Mouse (Mus musculus) adrenal gland, postnatal 14 days (tissue): ENCODE data around the gene Hipk2. TPM values are rescaled to one million over a fixed set of nuclear protein-coding genes. Genes with fewer than 3 reads are reported as not detected.

Source experiments
- DNase-seq: peaks from one replicate; pipeline ENCODE4 v3.0.0; 2021; ENCODE audit warnings: mixed read lengths
- total RNA-seq: library from RNA; stranded (reverse); gene quantifications from 2 replicates; pipeline ENCODE4 v1.2.3, GENCODE M21; 2021

The Hipk2 gene
- total RNA-seq, 1 experiment from 2014 or later = 104 TPM

DNA sequence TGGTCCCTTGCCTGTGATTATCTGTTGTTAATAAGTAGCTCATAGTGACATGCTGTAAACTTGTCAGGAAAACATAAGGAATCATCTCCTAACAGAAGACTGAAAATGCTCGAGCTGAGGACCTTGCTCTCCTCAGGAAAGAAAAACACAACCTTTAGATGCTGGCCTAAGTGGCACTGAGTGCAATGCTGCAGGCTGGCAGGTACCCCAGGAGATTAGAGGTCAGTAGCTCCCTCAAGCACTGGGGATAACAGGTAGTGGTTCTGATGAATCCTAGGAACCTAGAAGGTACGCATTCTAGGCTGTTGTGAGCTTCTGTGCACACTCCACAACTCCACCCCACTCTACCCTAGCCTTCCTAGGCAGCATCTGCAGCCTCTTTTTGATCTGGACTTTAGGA, 9.2 kb downstream of the Hipk2 start:
- DNase-seq = no peak

DNA sequence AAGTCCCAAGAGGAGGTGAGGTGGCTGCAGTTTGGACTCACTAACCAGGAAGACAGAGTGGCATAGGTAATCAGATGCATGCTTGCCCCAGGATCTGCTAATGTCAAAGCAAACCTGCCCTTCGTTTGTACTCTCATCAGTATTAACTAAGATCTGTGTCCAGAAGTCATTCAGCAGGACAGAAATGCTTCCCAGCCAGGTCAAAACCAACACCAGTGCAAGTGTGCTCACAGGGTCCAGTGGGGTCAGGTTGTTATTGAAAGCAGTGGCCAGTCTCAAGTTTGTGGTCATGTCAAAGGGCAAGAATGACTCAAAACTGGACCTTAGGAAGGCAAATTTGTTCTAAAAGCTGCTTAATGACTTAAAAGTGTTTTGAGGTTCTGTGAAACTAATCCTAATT, 9.6 kb downstream of the Hipk2 start:
- DNase-seq = no peak

DNA sequence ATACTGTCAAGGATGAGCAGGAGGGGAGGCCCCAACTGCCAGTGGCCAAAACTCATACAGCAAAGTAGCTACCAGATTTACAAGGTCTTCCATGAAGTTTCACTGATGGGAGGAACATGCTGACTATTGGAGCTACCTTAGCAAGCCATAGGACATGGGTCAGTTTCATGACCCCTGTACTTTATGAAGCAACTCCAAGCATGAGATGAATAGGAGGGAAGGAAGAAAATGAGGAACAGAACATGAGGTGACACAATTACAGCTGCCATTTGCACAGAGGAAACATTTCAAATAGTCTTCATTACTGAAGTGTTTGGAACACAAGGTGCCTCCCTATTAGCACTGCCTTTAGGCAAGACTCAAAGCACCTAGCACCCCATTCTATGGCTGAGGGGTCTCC, 10.2 kb downstream of the Hipk2 start:
- DNase-seq = no peak

DNA sequence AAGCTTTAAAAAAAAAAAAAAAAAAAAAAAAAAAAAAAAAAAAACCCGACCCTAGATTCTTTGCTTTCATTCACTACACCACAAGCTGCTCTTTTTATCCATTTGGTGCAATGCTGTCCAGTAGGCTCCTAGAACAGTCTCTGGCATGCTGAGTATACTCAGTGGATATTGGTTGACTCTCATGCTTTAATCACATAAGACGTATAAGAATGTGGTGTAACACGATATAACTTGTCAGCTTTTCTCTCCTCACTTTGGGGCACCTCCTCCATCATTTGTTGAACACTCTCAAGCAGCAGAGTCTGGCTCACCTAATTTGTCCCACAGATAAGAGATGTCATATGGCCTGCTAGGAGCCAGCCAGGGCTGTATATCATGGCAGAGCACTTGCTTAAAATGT, 12.4 kb downstream of the Hipk2 start:
- no peak for DNase-seq

DNA sequence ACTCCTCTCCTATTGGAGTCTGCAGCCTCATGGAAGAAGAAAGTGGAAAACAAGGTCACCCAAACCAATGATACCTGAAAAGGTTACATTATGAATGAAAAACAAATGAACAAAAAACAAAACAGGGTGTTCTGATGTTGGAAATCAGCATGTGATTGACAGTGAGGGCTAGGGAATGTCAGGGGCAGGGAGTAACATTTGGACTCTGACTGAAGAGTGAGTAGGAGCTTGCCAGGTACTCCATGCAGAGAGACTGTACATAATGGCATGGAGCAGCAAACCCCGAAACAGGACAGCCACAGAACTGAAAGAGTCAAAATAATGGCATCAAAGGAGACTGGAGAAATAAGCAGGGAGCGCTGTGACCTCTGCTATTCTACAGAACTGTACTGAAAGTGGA, 15.7 kb downstream of the Hipk2 start:
- no peak for DNase-seq

DNA sequence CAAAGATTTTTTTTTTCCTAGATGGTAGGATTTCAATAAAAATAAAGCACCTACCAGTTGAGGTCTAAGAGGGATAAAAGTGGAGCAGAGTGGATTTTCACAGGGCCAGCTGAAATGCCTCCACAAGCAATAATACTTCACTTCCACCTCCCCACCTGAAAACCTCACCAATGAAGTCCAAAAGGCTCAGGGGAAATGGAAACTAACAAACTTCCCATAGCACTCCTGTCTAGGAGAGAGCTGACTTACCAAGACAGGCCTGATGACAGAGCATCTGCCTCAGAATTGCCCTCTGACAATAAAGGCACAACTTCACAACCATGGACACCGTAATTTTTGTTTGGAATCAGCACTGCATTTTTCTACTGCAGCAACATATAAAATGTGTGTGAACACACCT, 16.1 kb downstream of the Hipk2 start:
- DNase-seq = no peak

DNA sequence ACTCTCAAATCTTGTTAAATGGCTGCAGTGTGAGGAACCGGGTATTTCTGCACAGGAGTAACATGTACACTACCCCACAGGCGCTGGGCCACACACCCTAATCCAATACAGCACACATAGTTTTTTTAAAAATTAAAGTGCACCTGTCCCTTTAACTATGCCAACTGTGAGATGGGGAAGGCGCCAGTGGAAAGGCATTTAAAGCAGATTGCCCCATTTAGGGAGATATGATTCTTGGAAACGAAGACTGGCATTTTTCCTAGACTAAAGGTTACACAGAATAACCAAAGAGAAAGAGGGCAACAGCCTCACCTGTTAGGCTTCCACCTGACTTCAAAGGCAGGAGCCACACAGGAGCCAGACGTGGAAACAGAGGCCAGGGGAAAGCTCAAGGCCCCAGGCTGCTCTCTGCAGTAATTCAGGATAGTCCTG, 22.4 kb downstream of the Hipk2 start:
- peak; percentile 9 for DNase-seq

DNA sequence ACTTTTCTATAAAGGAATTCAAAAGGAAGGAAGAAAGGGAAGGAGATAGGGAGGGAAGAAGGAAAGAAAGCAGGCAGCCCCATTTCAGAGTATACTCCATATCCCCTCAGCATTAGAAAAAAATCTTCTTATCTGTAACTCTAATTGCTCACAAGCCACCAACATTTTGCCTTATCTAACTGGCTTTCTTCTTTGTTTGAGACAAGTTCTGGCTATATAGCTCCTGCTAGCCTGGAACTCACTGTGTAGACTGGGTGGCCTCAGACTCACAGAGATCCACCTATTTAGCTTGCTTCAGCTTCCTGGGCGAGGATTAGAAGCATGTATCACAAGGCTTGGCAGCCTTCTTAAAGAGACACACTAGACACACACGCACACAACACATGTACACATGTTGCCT, 24.2 kb downstream of the Hipk2 start:
- peak; percentile 3 for DNase-seq

DNA sequence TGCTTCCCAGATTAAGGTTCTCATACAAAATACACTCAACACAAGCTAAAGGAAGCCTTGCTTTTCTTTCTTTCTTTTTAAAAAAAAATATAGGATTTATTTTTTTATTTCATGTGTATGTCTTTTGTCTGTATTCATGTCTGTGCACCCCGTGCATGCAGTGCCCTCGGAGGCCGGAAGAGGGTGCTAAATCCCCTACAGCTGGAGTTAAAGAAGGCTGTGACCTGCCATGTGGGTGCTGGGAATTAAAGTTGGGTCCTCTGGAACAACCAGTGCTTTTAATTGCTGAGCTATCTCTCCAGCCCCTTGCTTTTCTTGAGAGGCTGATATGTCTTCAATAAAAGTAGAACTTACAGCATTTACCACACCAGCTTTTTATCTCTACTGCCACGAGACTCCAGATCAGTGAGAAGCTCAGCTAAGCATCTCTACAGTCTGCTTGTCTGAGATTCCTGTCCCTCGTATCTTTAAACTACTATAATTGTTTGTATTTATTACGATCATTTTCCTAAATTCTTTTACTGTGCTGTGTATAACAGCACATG, 25.2 kb downstream of the Hipk2 start:
- DNase-seq = peak; percentile 2

DNA sequence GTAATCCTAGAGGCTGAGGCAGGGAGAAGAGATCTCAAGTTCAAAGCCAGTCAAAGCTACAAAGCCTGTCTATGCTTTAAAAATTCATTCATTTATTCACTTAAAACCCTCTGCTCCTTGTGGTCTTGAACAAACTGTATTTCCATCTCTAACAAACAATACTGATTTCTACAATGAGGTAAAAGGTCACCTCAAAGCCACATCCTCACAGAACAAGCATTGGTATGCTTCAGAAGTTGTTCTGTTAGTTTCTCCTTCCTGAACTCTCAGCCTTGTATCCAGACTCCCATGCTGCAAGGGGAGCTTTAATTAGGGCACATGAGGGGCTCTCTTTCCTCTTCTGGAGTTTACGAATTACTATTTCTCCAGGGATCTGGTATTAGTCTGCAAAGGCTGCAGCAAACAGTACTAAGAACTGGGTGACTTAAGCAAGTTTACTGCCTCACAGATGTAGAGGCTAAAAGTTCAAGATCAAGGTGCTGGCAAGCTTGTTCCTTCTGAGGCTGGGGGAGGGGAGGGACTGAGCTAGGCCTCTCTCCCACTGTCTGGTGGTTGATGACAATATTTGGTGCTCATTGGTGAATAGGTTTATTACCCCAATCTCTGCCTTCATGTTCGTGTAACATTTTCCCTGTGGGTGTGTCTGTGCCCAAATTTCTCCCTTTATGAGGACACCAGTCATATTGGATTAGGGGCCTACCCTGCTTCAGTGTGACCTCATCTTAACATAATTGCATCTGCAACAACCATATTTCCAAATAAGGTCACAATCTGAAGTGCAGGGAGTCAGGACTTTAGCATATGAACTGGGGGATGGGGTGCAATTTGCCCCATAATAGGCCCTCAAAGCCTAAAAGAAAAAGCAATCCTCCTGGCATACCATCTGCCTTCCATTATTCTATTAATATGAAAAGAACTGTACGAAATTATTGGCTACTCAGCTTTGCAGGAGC, 27.7 kb downstream of the Hipk2 start:
- DNase-seq = peak; percentile 37

DNA sequence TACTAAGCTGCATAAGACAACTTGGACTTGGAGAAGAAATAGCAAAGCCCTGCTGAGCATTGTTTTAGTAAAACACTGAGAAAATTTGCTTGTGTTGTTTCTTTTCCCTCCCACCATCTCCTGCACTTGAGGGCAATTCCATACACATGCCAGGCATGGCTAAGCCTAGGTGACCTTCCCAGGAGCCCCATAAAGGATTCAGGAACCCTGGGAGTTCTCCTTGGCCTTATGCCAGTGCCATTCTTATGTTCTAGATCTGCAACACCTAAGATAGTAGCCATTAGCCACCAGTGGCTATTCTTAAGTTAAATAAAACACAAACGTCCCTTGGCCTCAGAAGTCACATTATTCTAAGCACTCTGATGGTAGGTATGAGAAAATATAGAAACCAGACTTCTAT, 28.5 kb downstream of the Hipk2 start:
- no peak for DNase-seq

DNA sequence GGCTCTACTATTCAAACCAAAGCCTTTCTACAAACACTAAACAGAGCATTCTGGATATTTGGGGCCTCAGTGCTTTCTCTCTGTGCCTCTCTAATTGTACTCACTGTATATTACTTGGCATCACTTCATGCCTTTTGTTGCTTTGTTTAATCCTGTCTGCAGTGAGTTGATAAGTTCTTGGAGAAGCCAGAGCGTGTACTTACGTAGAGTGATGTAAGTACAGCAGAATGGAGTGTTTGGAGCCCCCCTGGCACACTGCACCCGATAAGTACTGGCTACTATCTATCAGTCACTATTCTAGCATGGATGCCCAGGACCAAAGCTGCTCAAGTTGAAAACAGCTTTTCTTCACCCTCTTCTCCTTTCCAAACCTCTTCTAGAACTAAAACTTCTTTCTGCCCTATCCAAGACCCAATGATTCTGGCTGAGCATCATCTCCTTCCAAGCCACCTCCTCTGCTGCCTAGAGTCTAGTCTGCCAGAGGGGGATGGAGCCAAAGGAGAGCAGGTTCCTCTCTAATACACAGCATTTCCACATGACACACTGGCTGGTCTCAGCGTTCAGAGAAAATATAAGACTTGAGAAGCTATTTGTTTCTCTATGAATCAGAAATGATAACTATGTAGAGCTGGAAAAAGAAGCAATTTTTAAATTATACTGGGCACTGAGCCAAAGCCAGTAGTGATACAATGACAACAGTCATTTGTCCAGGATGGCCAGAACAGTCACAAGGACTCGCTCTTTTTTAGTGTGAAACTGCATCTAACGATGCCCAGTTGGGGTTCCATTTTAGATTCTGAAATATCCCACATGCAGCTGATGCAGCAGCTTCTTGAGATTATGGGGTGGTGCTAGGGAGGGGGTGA, 29.4 kb downstream of the Hipk2 start:
- no peak for DNase-seq

DNA sequence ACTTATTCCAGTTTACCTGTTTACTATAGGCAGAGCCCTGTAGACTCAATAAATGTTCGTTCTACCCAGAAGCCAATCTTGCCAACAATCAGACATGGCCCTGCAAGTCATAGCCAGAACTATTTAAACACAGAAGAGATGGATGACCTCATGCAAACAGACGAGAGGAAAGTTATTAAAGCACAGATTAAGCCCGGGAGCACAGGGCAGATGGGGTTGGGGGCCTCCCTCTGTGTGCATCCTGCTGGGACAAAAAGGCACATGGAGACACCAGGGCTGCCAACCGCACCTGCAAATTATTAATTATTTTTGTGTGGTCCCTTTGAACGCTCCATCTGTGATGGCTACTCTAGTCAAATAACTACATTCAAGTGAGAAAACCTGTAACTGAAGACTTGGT, 30.1 kb downstream of the Hipk2 start:
- DNase-seq = no peak

DNA sequence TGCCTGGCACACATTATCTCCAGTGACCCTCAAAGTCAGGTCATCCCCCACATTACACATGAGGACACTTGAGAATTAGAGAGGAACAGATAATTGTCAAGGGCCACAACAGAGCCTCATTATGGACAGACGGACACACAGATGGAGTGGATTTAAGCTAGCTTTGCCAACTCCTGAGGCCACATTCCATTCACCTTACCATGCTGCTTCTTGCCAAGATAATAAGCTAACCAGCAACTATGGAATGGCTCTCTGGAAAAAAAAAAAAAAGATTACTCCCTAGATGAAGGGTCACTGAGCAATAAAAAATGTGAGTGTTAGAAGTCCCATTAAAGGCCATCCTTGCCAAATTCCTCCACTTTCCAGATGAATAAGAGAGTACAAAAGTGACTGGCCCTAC, 30.8 kb downstream of the Hipk2 start:
- no peak for DNase-seq

DNA sequence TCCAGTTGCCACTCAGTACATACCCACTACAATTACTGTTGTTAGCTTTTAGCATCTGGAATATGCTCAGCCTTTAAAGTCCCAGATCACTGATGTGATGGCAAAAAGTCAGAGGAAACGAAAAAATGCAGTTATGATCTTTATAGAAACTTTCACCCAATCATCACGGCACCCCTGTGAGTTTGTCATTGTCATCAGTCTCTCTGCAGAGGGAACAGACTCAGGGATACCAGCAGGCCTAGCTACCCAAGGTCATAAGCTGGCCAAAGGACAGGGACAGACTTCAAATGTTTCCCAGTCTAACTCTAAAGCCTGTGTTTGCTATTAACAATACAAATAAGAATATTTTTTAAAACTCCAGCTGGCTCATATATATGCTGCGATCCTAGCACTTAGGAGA, 34.4 kb downstream of the Hipk2 start:
- DNase-seq = peak; percentile 31

DNA sequence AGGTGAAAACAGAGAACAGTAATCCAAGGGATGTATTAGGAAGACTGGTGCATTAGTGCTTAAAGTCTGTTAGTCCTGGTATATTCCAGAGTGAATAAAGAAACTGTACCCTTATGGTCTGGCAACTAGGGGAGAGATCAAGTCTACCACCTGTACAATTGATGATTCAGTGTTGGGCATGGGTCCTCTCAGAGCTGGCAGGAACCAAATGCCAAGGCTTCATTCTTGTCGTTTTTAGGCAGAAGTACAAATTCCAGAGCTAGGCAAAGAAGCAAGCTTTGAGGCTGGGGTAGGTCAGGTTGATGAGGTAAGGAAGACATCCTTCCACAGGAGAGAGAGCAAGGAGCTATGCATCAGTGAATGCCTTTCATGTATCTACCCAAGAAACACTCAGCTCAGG, 35.2 kb downstream of the Hipk2 start:
- DNase-seq = no peak

DNA sequence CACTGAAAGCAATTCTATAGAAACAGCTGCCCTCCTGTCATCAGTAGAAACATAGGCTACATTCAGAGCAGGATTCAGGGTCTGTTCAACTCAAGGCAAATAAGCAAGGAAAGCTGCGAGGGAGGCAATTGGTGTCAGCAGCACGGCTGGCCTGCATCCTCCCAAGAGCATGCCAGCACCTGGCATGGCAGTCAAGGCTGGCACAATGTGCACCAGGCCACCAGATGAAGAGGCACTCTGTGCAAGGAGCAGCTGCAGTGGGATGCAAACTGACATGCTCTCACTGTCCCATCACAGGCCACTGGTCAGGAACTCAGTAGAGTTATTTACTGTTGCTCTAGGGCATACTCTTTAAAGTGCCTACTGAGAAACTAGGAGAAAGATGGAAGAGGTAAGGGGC, 35.6 kb downstream of the Hipk2 start:
- peak; percentile 50 for DNase-seq

DNA sequence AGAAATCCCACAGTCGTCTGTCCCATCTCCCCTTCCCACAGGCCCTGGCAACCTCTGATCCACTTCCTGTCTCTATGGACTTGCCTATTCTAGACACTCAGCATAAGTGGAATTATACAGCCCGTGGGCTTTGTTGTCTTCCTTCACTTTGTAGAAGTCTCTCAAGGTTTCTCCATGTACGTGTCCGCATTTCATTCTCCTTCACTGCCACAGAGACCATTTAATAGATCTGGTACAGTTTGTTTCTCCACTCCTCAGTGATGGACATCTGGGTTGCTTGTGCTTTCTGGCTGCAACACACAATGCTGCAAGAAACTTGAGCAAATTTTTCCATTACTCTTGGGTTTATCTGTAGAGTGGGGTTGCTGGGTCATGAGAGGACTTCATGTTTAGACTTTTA, 36.1 kb downstream of the Hipk2 start:
- no peak for DNase-seq

DNA sequence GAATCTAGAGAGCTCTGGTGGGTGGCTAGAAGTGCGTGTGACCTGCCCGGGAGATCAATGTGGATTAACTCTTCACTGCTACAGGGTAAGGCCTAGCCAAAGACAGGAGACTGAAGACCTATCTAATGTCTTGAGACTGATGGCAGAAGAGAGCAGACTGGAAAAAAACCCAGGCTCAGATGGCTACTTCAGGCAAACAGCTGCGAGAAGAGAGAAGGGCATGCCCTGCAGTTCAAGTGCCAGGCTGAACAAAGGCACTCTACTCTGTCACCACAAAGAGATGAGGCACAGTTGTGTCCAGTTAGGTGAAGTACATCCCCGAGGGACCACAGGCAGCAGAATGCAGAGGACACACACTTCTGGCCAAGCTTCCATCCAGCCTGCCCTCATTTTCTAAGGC, 37.9 kb downstream of the Hipk2 start:
- no peak for DNase-seq

DNA sequence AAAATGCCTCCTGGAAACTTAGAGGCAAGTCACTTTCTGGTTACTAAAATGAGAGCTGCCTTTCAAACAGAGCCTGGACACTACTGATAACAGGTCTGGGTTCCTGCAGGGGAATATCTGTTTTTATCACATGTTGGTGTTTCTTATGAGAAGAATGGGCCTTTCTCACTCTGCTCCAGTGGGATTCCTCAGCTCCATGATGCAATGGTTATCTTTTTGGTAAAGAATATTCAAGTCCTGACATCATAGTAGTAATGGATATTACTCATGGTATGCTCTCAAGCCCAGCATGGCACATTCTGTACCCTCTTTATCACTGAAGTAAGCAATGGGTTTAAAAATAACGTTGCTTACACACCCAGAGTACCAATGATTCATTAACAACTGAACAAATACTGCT, 40.7 kb downstream of the Hipk2 start:
- no peak for DNase-seq

DNA sequence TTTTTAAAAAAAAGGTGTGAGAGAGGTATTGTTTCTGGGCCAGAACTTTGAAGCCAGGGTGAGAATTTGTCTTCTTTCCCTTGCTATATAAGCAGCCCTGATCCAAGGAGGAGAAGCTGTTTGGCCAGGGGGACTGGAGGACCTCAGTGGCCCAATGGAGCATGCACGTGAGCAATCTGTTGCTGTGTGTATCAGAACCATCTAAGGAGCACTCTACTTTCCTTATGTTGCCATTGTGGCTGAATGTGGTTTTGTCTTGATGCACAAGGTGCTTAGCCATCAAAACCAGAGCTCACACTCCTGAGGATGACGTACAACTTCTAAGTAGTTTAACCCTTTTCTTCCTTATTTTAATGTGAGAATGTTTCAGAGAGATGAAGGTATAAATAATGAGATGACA, 41.2 kb downstream of the Hipk2 start:
- no peak for DNase-seq

DNA sequence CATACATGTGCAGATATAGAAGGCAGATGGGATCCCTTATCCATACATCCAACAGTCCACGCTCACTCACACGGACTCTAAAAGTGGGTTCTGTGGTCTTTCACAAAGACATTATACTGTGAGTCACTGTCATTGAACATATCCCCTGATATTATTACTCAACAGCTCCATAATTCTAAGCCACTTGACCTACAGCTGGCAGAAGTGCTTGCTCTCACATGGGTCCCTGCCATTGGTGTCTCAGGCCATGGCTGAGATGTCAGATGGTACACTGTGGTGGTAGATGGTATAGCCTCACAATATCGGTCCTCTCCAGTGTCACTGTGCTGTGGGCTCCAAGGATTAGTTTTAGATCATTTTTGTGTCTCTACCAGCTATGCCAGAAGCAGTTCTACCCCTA, 42.2 kb downstream of the Hipk2 start:
- no peak for DNase-seq

DNA sequence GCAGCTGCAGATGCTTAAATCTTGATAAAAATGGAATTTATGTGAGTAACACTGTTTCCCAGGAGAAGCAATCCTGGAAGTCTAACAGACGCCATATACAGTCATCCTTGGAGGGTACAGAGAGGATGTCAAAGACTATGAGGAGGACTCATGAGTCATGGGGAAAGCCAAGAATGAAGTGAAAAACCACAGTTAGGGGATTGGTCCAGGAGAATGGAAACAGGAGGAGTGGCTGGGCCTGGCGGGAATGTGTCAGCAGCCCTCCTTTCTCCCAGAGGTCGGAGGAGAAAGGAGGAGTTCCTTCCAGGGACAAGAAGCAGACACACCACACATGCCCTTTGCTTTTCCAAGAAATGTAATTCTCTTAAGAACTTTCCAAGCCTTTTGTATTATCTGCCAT, 46.5 kb downstream of the Hipk2 start:
- DNase-seq = no peak
